Mouse (Mus musculus): ENCODE measurements at regions not wholly inside any gene's neighbourhood (a gene's known extent, or its start where the extent isn't known, plus 50 kb on each side); places are given as distances from the start of the nearest gene placed in this dataset.

GRCm38 (mm10) chr3:54535361-54535760, 157.2 kb upstream of the Supt20 start:
- Histone ChIP-seq H3K9me3 (ENCODE audit: low read length) (no peaks in the 10 kb centered on the region), H3K27ac (ENCODE audit: low read depth) (no peak overlapping the region), H3K27me3 (ENCODE audit: insufficient read depth, low read length) (no peaks in the 10 kb centered on the region), H3K36me3 (replicated peaks; ENCODE audit: insufficient read depth, low read length) (no peaks in the 10 kb centered on the region), H3K4me2 (ENCODE audit: low read depth, low read length) (no peak overlapping the region), H3K4me3 (ENCODE audit: low read depth, low read length) (no peak overlapping the region), H3K4me1 (ENCODE audit: insufficient read depth) (no peaks in the 10 kb centered on the region), H3K9ac (replicated peaks) (no peak overlapping the region)
- TF ChIP-seq EP300 (IDR thresholded peaks at IDR 0.05; ENCODE audit: low read depth) (no peak), CTCF (IDR thresholded peaks at IDR 0.05; ENCODE audit: low read depth) (no peak)
- 82% methylated on average over 7 of the region's 7 CpGs for WGBS (ENCODE audit: insufficient replicate concordance)
- DNase-seq, result no peak
- no peak for ATAC-seq

- no peaks in the 10 kb centered on the region for H3K36me3 ChIP-seq (replicated peaks; ENCODE audit: insufficient read depth, low read length)
- no peak overlapping the region for H3K4me3 ChIP-seq (ENCODE audit: low read depth, low read length)
- 16% methylated on average over 3 of the region's 3 CpGs for WGBS (ENCODE audit: insufficient replicate concordance)
- DNase-seq (no peak), ATAC-seq (no peak)
- TF ChIP-seq EP300 (IDR thresholded peaks at IDR 0.05; ENCODE audit: low read depth), result no peak
- no peak for TF ChIP-seq CTCF (IDR thresholded peaks at IDR 0.05; ENCODE audit: low read depth)
- H3K27me3 ChIP-seq (ENCODE audit: insufficient read depth, low read length), result no peaks in the 10 kb centered on the region
- no peak overlapping the region for H3K9ac ChIP-seq (replicated peaks)
- H3K9me3 ChIP-seq (ENCODE audit: low read length), result no peaks in the 10 kb centered on the region
- no peak overlapping the region for H3K27ac ChIP-seq (ENCODE audit: low read depth)
- no peaks in the 10 kb centered on the region for H3K4me1 ChIP-seq (ENCODE audit: insufficient read depth)
- no peak overlapping the region for H3K4me2 ChIP-seq (ENCODE audit: low read depth, low read length)
Observed at GRCm38 (mm10) chr3:54538055-54538454, 154.6 kb upstream of the Supt20 start.

DNA sequence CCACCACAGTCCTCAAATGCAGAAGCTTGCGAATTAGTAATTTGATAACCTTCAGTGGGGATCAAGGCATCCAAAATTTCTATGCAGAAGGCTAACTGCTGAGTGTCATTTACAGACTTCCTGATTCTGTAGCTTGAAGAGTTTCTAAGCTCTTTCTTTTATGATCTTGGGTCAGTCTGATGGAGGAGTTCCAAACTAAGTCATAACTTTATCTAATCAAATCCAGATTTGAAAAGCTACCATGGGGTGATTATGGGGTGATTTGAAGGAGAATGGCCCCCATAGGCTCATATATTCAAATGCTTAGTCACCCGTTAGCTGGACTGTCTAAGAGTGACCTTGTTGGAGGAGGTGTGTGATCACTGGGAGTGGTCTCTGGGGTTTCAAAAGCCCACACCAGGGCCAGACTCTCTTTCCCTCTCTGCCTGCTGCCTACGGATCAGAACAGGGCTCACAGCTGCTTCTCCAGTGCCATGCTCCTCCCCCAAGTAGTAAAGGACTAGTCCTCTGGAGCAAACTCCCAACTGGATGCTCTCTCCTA, 152.0 kb upstream of the Supt20 start:
- ATAC-seq (no peak), DNase-seq (no peak)
- no peak for TF ChIP-seq EP300 (IDR thresholded peaks at IDR 0.05; ENCODE audit: low read depth)
- no peak for TF ChIP-seq CTCF (IDR thresholded peaks at IDR 0.05; ENCODE audit: low read depth)
- Histone ChIP-seq H3K9ac (replicated peaks) (no peak overlapping the region), H3K4me2 (ENCODE audit: low read depth, low read length) (no peak overlapping the region), H3K36me3 (replicated peaks; ENCODE audit: insufficient read depth, low read length) (no peaks in the 10 kb centered on the region), H3K27me3 (ENCODE audit: insufficient read depth, low read length) (no peaks in the 10 kb centered on the region), H3K9me3 (ENCODE audit: low read length) (no peaks in the 10 kb centered on the region), H3K4me1 (ENCODE audit: insufficient read depth) (no peaks in the 10 kb centered on the region), H3K4me3 (ENCODE audit: low read depth, low read length) (no peak overlapping the region), H3K27ac (ENCODE audit: low read depth) (no peak overlapping the region)
- WGBS (ENCODE audit: insufficient replicate concordance), result 63% methylated on average over 3 of the region's 3 CpGs

- Histone ChIP-seq H3K9me3 (ENCODE audit: low read length) (no peaks in the 10 kb centered on the region), H3K27me3 (ENCODE audit: insufficient read depth, low read length) (no peaks in the 10 kb centered on the region), H3K27ac (ENCODE audit: low read depth) (no peak overlapping the region), H3K36me3 (replicated peaks; ENCODE audit: insufficient read depth, low read length) (no peaks in the 10 kb centered on the region), H3K4me3 (ENCODE audit: low read depth, low read length) (no peak overlapping the region), H3K4me2 (ENCODE audit: low read depth, low read length) (no peak overlapping the region), H3K4me1 (ENCODE audit: insufficient read depth) (no peaks in the 10 kb centered on the region), H3K9ac (replicated peaks) (no peak overlapping the region)
- no peak for DNase-seq
- WGBS (ENCODE audit: insufficient replicate concordance), result 73% methylated on average over 5 of the region's 5 CpGs
- TF ChIP-seq EP300 (IDR thresholded peaks at IDR 0.05; ENCODE audit: low read depth) (no peak), CTCF (IDR thresholded peaks at IDR 0.05; ENCODE audit: low read depth) (no peak)
- no peak for ATAC-seq
Observed at GRCm38 (mm10) chr3:54541389-54541788, 151.2 kb upstream of the Supt20 start.

DNA sequence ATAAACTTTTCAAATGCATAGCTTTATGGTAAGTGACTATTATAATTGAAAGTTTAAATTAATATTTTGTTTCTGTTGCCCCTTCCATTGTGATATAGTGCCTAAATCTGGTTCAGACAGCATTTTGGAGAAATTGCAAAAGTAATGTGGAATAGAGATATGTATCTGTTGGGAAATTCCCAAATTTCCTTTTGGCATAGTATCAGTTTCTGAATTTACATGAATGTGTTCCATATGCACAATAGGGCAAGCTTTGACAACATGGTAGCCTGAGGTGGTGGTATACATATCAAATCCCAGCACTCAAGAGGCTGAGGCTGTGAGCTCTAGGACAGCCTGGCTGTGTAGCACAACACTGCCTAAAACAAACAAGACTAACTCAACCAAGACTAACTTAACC, 147.2 kb upstream of the Supt20 start:
- H3K27ac ChIP-seq (ENCODE audit: low read depth), result no peak overlapping the region
- no peak overlapping the region for H3K4me2 ChIP-seq (ENCODE audit: low read depth, low read length)
- no peak overlapping the region for H3K4me3 ChIP-seq (ENCODE audit: low read depth, low read length)
- ATAC-seq, result no peak
- no peaks in the 10 kb centered on the region for H3K27me3 ChIP-seq (ENCODE audit: insufficient read depth, low read length)
- H3K36me3 ChIP-seq (replicated peaks; ENCODE audit: insufficient read depth, low read length), result no peaks in the 10 kb centered on the region
- no peak for DNase-seq
- H3K9me3 ChIP-seq (ENCODE audit: low read length), result no peaks in the 10 kb centered on the region
- H3K4me1 ChIP-seq (ENCODE audit: insufficient read depth), result no peaks in the 10 kb centered on the region
- no peak overlapping the region for H3K9ac ChIP-seq (replicated peaks)
- no peak for TF ChIP-seq EP300 (IDR thresholded peaks at IDR 0.05; ENCODE audit: low read depth)
- no peak for TF ChIP-seq CTCF (IDR thresholded peaks at IDR 0.05; ENCODE audit: low read depth)

GRCm38 (mm10) chr3:54551908-54552307, 140.7 kb upstream of the Supt20 start:
- no peaks in the 10 kb centered on the region for H3K36me3 ChIP-seq (replicated peaks; ENCODE audit: insufficient read depth, low read length)
- H3K4me2 ChIP-seq (ENCODE audit: low read depth, low read length), result no peak overlapping the region
- ATAC-seq (no peak), DNase-seq (no peak)
- TF ChIP-seq CTCF (IDR thresholded peaks at IDR 0.05; ENCODE audit: low read depth) (no peak), EP300 (IDR thresholded peaks at IDR 0.05; ENCODE audit: low read depth) (no peak)
- no peaks in the 10 kb centered on the region for H3K27me3 ChIP-seq (ENCODE audit: insufficient read depth, low read length)
- H3K4me3 ChIP-seq (ENCODE audit: low read depth, low read length), result no peak overlapping the region
- no peaks in the 10 kb centered on the region for H3K4me1 ChIP-seq (ENCODE audit: insufficient read depth)
- H3K9ac ChIP-seq (replicated peaks), result no peak overlapping the region
- no peak overlapping the region for H3K27ac ChIP-seq (ENCODE audit: low read depth)
- H3K9me3 ChIP-seq (ENCODE audit: low read length), result peaks cover 3% of the 10 kb centered on the region; the same call in 1 of the 2 replicates
- WGBS (ENCODE audit: insufficient replicate concordance), result 76% methylated on average over 9 of the region's 9 CpGs

DNA sequence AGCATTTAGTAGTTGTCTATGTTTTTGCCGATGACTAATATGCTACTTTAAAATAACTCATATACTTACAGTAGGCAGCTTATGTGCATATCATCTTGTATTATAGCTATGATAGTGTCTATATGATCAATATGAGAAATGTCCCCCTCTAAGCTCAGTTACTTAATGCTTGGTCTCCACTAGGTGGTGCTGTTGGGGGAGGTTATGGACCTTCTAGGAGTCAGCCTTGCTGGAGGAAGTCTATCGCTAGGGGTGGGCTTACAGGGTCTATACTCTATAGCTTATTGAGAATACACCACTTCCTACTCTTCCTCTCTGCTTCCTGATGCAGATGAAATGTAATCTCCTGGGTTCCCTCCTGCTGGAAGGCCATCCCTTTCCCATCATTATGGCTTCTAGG, 136.7 kb upstream of the Supt20 start:
- H3K36me3 ChIP-seq (replicated peaks; ENCODE audit: insufficient read depth, low read length), result no peaks in the 10 kb centered on the region
- no peak for DNase-seq

More for the DNA sequence above, 136.7 kb upstream of the Supt20 start:
- no peaks in the 10 kb centered on the region for H3K27me3 ChIP-seq (ENCODE audit: insufficient read depth, low read length)
- no peaks in the 10 kb centered on the region for H3K4me1 ChIP-seq (ENCODE audit: insufficient read depth)
- H3K27ac ChIP-seq (ENCODE audit: low read depth), result no peak overlapping the region
- 87% methylated on average over 2 of the region's 2 CpGs for WGBS (ENCODE audit: insufficient replicate concordance)
- no peak overlapping the region for H3K4me2 ChIP-seq (ENCODE audit: low read depth, low read length)
- ATAC-seq, result no peak
- no peak overlapping the region for H3K4me3 ChIP-seq (ENCODE audit: low read depth, low read length)
- peaks cover 3% of the 10 kb centered on the region; the same call in 1 of the 2 replicates for H3K9me3 ChIP-seq (ENCODE audit: low read length)
- no peak overlapping the region for H3K9ac ChIP-seq (replicated peaks)
- no peak for TF ChIP-seq EP300 (IDR thresholded peaks at IDR 0.05; ENCODE audit: low read depth)
- TF ChIP-seq CTCF (IDR thresholded peaks at IDR 0.05; ENCODE audit: low read depth), result peak; percentile 47
